Mouse (Mus musculus) liver, embryonic 16.5 days (tissue): ENCODE data around the gene Ldb2. TPM values are rescaled to one million over a fixed set of nuclear protein-coding genes. Genes with fewer than 3 reads are reported as not detected.
A peak's percentile ranks its signal among the peaks of the same experiment; 100 is the strongest.

Experiments
- ATAC-seq: fragments of 200-750 bp; cut with Nextera tagmentation; 2 replicates; pipeline ENCODE4 v1.8.0; 2017; ENCODE audit warnings: low read depth, mild to moderate bottlenecking, moderate number of reproducible peaks, moderate library complexity
- H3K27ac ChIP-seq: fragments of 300-500 bp; sonication (generic); 2 replicates; pipeline ENCODE4 v1.5.1; 2014; ENCODE audit warnings: mild to moderate bottlenecking, low read length
- H3K27me3 ChIP-seq: fragments of 300-500 bp; sonication (generic); 2 replicates; pipeline ENCODE4 v1.6.1; 2014; ENCODE audit warnings: low read depth, low read length, mixed read lengths; ENCODE audit not compliant: control insufficient read depth, insufficient read depth
- H3K36me3 ChIP-seq: fragments of 300-500 bp; sonication (generic); 2 replicates; pipeline ENCODE4 v1.6.1; 2014; ENCODE audit warnings: mild to moderate bottlenecking; ENCODE audit not compliant: control insufficient read depth, insufficient read depth
- H3K4me1 ChIP-seq: fragments of 300-500 bp; sonication (generic); 2 replicates; pipeline ENCODE4 v1.6.1; 2014; ENCODE audit warnings: low read depth, low read length, mixed read lengths; ENCODE audit not compliant: control insufficient read depth
- H3K4me2 ChIP-seq: fragments of 300-500 bp; sonication (generic); 2 replicates; pipeline ENCODE4 v1.6.1; 2014; ENCODE audit warnings: low read depth, low read length, mixed read lengths
- H3K4me3 ChIP-seq: fragments of 300-500 bp; sonication (generic); 2 replicates; pipeline ENCODE4 v1.5.1; 2014; ENCODE audit warnings: low read depth, mild to moderate bottlenecking, low read length
- H3K9ac ChIP-seq: fragments of 300-500 bp; sonication (generic); 2 replicates; pipeline ENCODE4 v1.6.1; 2014; ENCODE audit warnings: low read depth, low read length
- H3K9me3 ChIP-seq: fragments of 300-500 bp; sonication (generic); replicated peaks from 2 replicates; pipeline ENCODE4 v1.6.1; 2016; ENCODE audit warnings: low read length; ENCODE audit not compliant: control insufficient read depth
- WGBS: fragments of 180-500 bp; shearing (Covaris S2); extraction: QIAGEN DNeasy Blood & Tissue Kit; methylation state at CpG from one replicate; pipeline ENCODE4 v1.1.7; 2014; ENCODE audit not compliant: insufficient replicate concordance; 5-methylcytosine and 5-hydroxymethylcytosine counted together
- polyA plus RNA-seq: library from polyadenylated mRNA; unstranded; fragments of >200 nt; fragmentation: Nextera tagmentation; extraction: Ambion mirVana; gene quantifications from 2 replicates; pipeline ENCODE4 v1.2.1, GENCODE M21; 2015

The Ldb2 gene
- polyA plus RNA-seq, 1 experiment from 2014 or later: 5.9 TPM

GRCm38 (mm10) chr5:44727995-44728394, 71.5 kb downstream of the Ldb2 start:
- Histone ChIP-seq H3K36me3 (no peaks in the 10 kb centered on the region), H3K27me3 (no peaks in the 10 kb centered on the region), H3K9me3 (no peaks in the 10 kb centered on the region), H3K4me3 (no peak overlapping the region), H3K4me1 (no peaks in the 10 kb centered on the region), H3K4me2 (no peak overlapping the region), H3K27ac (no peak overlapping the region), H3K9ac (no peak overlapping the region)
- WGBS: 77% methylated on average over 11 of the region's 11 CpGs
- no peak for ATAC-seq

GRCm38 (mm10) chr5:44726546-44727476, 72.7 kb downstream of the Ldb2 start:
- Histone ChIP-seq H3K4me3 (no peak overlapping the region), H3K4me2 (no peak overlapping the region), H3K27ac (no peak overlapping the region), H3K36me3 (no peaks in the 10 kb centered on the region), H3K9ac (no peak overlapping the region), H3K9me3 (no peaks in the 10 kb centered on the region), H3K27me3 (no peaks in the 10 kb centered on the region), H3K4me1 (no peaks in the 10 kb centered on the region)
- 50% methylated on average over 14 of the region's 14 CpGs for WGBS
- peak; percentile 19; the same call in 1 of the 2 replicates for ATAC-seq

GRCm38 (mm10) chr5:44725501-44725900, 74.0 kb downstream of the Ldb2 start:
- Histone ChIP-seq H3K27me3 (no peaks in the 10 kb centered on the region), H3K4me3 (no peak overlapping the region), H3K36me3 (no peaks in the 10 kb centered on the region), H3K4me2 (no peak overlapping the region), H3K27ac (no peak overlapping the region), H3K9me3 (no peaks in the 10 kb centered on the region), H3K4me1 (no peaks in the 10 kb centered on the region), H3K9ac (no peak overlapping the region)
- no peak for ATAC-seq
- WGBS: 43% methylated on average over 2 of the region's 2 CpGs

GRCm38 (mm10) chr5:44719872-44720271, 79.6 kb downstream of the Ldb2 start:
- Histone ChIP-seq H3K9ac (no peak overlapping the region), H3K27me3 (no peaks in the 10 kb centered on the region), H3K4me2 (no peak overlapping the region), H3K4me1 (no peaks in the 10 kb centered on the region), H3K4me3 (no peak overlapping the region), H3K36me3 (no peaks in the 10 kb centered on the region), H3K9me3 (no peaks in the 10 kb centered on the region), H3K27ac (no peak overlapping the region)
- WGBS: 43% methylated on average over 1 of the region's 1 CpGs
- no peak for ATAC-seq

- 38% methylated on average over 4 of the region's 4 CpGs for WGBS
- Histone ChIP-seq H3K27ac (no peak overlapping the region), H3K4me1 (no peaks in the 10 kb centered on the region), H3K4me2 (no peak overlapping the region), H3K36me3 (no peaks in the 10 kb centered on the region), H3K9me3 (no peaks in the 10 kb centered on the region), H3K4me3 (no peak overlapping the region), H3K27me3 (no peaks in the 10 kb centered on the region), H3K9ac (no peak overlapping the region)
- ATAC-seq: no peak
Measured at GRCm38 (mm10) chr5:44714508-44714907, 85.0 kb downstream of the Ldb2 start.

- H3K4me2 ChIP-seq: no peak overlapping the region
- H3K9ac ChIP-seq: no peak overlapping the region
- ATAC-seq: no peak
- H3K4me3 ChIP-seq: no peak overlapping the region
- no peaks in the 10 kb centered on the region for H3K36me3 ChIP-seq
- H3K9me3 ChIP-seq: no peaks in the 10 kb centered on the region
- WGBS: 55% methylated on average over 5 of the region's 5 CpGs
- no peak overlapping the region for H3K27ac ChIP-seq
- no peaks in the 10 kb centered on the region for H3K27me3 ChIP-seq
- no peaks in the 10 kb centered on the region for H3K4me1 ChIP-seq
Measured at GRCm38 (mm10) chr5:44713181-44713789, 86.2 kb downstream of the Ldb2 start.

- no peaks in the 10 kb centered on the region for H3K4me1 ChIP-seq
- no peak overlapping the region for H3K27ac ChIP-seq
- H3K4me3 ChIP-seq: no peak overlapping the region
- H3K9ac ChIP-seq: no peak overlapping the region
- H3K36me3 ChIP-seq: no peaks in the 10 kb centered on the region
- H3K27me3 ChIP-seq: no peaks in the 10 kb centered on the region
- H3K9me3 ChIP-seq: no peaks in the 10 kb centered on the region
- no peak for ATAC-seq
- WGBS: 31% methylated on average over 5 of the region's 5 CpGs
- no peak overlapping the region for H3K4me2 ChIP-seq
Measured at GRCm38 (mm10) chr5:44711211-44711610, 88.3 kb downstream of the Ldb2 start.

GRCm38 (mm10) chr5:44710132-44710871, 89.2 kb downstream of the Ldb2 start:
- Histone ChIP-seq H3K9me3 (no peaks in the 10 kb centered on the region), H3K36me3 (no peaks in the 10 kb centered on the region), H3K4me3 (no peak overlapping the region), H3K4me2 (no peak overlapping the region), H3K9ac (no peak overlapping the region), H3K27ac (no peak overlapping the region), H3K4me1 (no peaks in the 10 kb centered on the region), H3K27me3 (no peaks in the 10 kb centered on the region)
- ATAC-seq: peak; percentile 70; the same call in 1 of the 2 replicates
- WGBS: 43% methylated on average over 4 of the region's 4 CpGs
